In genomic region chr12:86795838-86796232, GRCm38 (mm10) we compare ENCODE assay signal across 8 mouse cellular contexts.
DNase-seq lines count a peak whose midpoint lies in the region; ATAC-seq and TF ChIP-seq lines count a peak whose summit lies in the region.

No protein-coding gene starts in this region.

- H3K4me2 ChIP-seq in embryonic facial prominence, embryonic 15.5 days (replicated peaks), result no peak overlapping the region
- H3K4me2 ChIP-seq in heart, embryonic 13.5 days, result no peak overlapping the region
- H3K4me2 ChIP-seq in liver, embryonic 16.5 days (ENCODE audit: low read depth, low read length), result peak overlapping the region; percentile 14; the same call in 1 of the 2 replicates
- no peak overlapping the region for H3K4me2 ChIP-seq in neural tube, embryonic 14.5 days (ENCODE audit: low read depth, low read length)

- ATAC-seq in embryonic facial prominence, embryonic 15.5 days (ENCODE audit: insufficient number of reproducible peaks, low FRiP score, low TSS enrichment, low read depth), result 0 out of 2 replicates have a peak, but pooled peaks have one; percentile 10
- ATAC-seq in heart, embryonic 13.5 days (ENCODE audit: extremely low read depth, insufficient number of reproducible peaks, low FRiP score, low TSS enrichment), result no peak
- ATAC-seq in liver, embryonic 16.5 days (ENCODE audit: low read depth), result peak; percentile 74
- peak; percentile 42; the same call in 1 of the 2 replicates for ATAC-seq in neural tube, embryonic 14.5 days (ENCODE audit: low read depth)

- H3K27me3 ChIP-seq in embryonic facial prominence, embryonic 15.5 days, result no peaks in the 10 kb centered on the region
- no peaks in the 10 kb centered on the region for H3K27me3 ChIP-seq in heart, embryonic 13.5 days (replicated peaks)
- no peaks in the 10 kb centered on the region for H3K27me3 ChIP-seq in liver, embryonic 16.5 days (ENCODE audit: control insufficient read depth, insufficient read depth, low read depth, low read length)
- no peaks in the 10 kb centered on the region for H3K27me3 ChIP-seq in neural tube, embryonic 14.5 days (ENCODE audit: control insufficient read depth, insufficient read depth, low read length)
- no peaks in the 10 kb centered on the region for H3K27me3 ChIP-seq in testis, adult 2 months (ENCODE audit: control insufficient read depth, insufficient read depth, low read length)

- H3K27ac ChIP-seq in bone marrow, adult 2 months (ENCODE audit: control insufficient read depth, insufficient read depth, low read depth, low read length, poor library complexity), result no peak overlapping the region
- H3K27ac ChIP-seq in embryonic facial prominence, embryonic 15.5 days (replicated peaks), result 0 out of 2 replicates have a peak overlapping the region, but pooled peaks have one; percentile 34
- H3K27ac ChIP-seq in heart, embryonic 13.5 days (replicated peaks), result no peak overlapping the region
- H3K27ac ChIP-seq in liver, embryonic 16.5 days (ENCODE audit: low read length), result peak overlapping the region; percentile 2; the same call in 1 of the 2 replicates
- H3K27ac ChIP-seq in neural tube, embryonic 14.5 days (ENCODE audit: low read depth, low read length), result 0 out of 2 replicates have a peak overlapping the region, but pooled peaks have one; percentile 28
- no peak overlapping the region for H3K27ac ChIP-seq in testis, adult 2 months (ENCODE audit: control insufficient read depth, insufficient read depth, low read depth, low read length)

- H3K9ac ChIP-seq in embryonic facial prominence, embryonic 15.5 days, result no peak overlapping the region
- H3K9ac ChIP-seq in heart, embryonic 13.5 days, result peak overlapping the region; percentile 40; the same call in 1 of the 2 replicates
- no peak overlapping the region for H3K9ac ChIP-seq in liver, embryonic 16.5 days (ENCODE audit: low read depth, low read length)
- no peak overlapping the region for H3K9ac ChIP-seq in neural tube, embryonic 14.5 days (replicated peaks; ENCODE audit: low read depth, low read length)

- no peak for TF ChIP-seq POLR2A in bone marrow, adult 2 months (IDR thresholded peaks at IDR 0.05; ENCODE audit: borderline replicate concordance, control insufficient read depth, low read depth, low read length)
- no peak for TF ChIP-seq POLR2A in testis, adult 2 months (IDR thresholded peaks at IDR 0.05; ENCODE audit: control insufficient read depth, low read depth, low read length)

- H3K36me3 ChIP-seq in embryonic facial prominence, embryonic 15.5 days, result no peaks in the 10 kb centered on the region
- H3K36me3 ChIP-seq in heart, embryonic 13.5 days, result no peaks in the 10 kb centered on the region
- no peaks in the 10 kb centered on the region for H3K36me3 ChIP-seq in liver, embryonic 16.5 days (ENCODE audit: control insufficient read depth, insufficient read depth)
- no peaks in the 10 kb centered on the region for H3K36me3 ChIP-seq in neural tube, embryonic 14.5 days (ENCODE audit: control insufficient read depth, insufficient read depth, low read length)
- H3K36me3 ChIP-seq in testis, adult 2 months (ENCODE audit: control insufficient read depth, insufficient read depth, low read length), result no peaks in the 10 kb centered on the region

- H3K4me3 ChIP-seq in bone marrow, adult 2 months (replicated peaks; ENCODE audit: control insufficient read depth, low read depth, low read length), result no peak overlapping the region
- no peak overlapping the region for H3K4me3 ChIP-seq in embryonic facial prominence, embryonic 15.5 days (replicated peaks)
- H3K4me3 ChIP-seq in heart, embryonic 13.5 days, result no peak overlapping the region
- H3K4me3 ChIP-seq in liver, embryonic 16.5 days (ENCODE audit: low read depth, low read length), result no peak overlapping the region
- no peak overlapping the region for H3K4me3 ChIP-seq in neural tube, embryonic 14.5 days (ENCODE audit: low read depth, low read length)
- no peak overlapping the region for H3K4me3 ChIP-seq in testis, adult 2 months (ENCODE audit: control insufficient read depth, low read depth, low read length)

- H3K9me3 ChIP-seq in embryonic facial prominence, embryonic 15.5 days (replicated peaks), result no peaks in the 10 kb centered on the region
- no peaks in the 10 kb centered on the region for H3K9me3 ChIP-seq in heart, embryonic 13.5 days
- H3K9me3 ChIP-seq in liver, embryonic 16.5 days (replicated peaks; ENCODE audit: control insufficient read depth, low read length), result no peaks in the 10 kb centered on the region
- H3K9me3 ChIP-seq in neural tube, embryonic 14.5 days (ENCODE audit: control insufficient read depth, low read length), result no peaks in the 10 kb centered on the region

- WGBS in bone marrow, adult 2 months, result 2% methylated on average over 4 of the region's 4 CpGs
- WGBS in embryonic facial prominence, embryonic 15.5 days, result 2% methylated on average over 4 of the region's 4 CpGs
- 4% methylated on average over 4 of the region's 4 CpGs for WGBS in heart, embryonic 13.5 days
- WGBS in liver, embryonic 16.5 days (ENCODE audit: insufficient replicate concordance), result 1% methylated on average over 4 of the region's 4 CpGs
- WGBS in neural tube, embryonic 14.5 days, result 4% methylated on average over 4 of the region's 4 CpGs

- no peaks in the 10 kb centered on the region; the same call in 1 of the 2 replicates for H3K4me1 ChIP-seq in bone marrow, adult 2 months (ENCODE audit: control insufficient read depth, insufficient read depth, low read length)
- H3K4me1 ChIP-seq in embryonic facial prominence, embryonic 15.5 days, result peaks cover 37% of the 10 kb centered on the region
- H3K4me1 ChIP-seq in heart, embryonic 13.5 days, result peaks cover 56% of the 10 kb centered on the region
- H3K4me1 ChIP-seq in liver, embryonic 16.5 days (ENCODE audit: control insufficient read depth, low read depth, low read length), result peaks cover 20% of the 10 kb centered on the region
- peaks cover 17% of the 10 kb centered on the region for H3K4me1 ChIP-seq in neural tube, embryonic 14.5 days (ENCODE audit: control insufficient read depth, insufficient read depth, low read length)
- H3K4me1 ChIP-seq in testis, adult 2 months (ENCODE audit: control insufficient read depth, insufficient read depth, low read length), result peaks cover 11% of the 10 kb centered on the region

- peak; percentile 100 for TF ChIP-seq CTCF in bone marrow, adult 2 months (IDR thresholded peaks at IDR 0.05; ENCODE audit: control insufficient read depth, insufficient read depth, low read length)
- peak; percentile 98 for TF ChIP-seq CTCF in testis, adult 2 months (IDR thresholded peaks at IDR 0.05; ENCODE audit: control insufficient read depth, insufficient read depth, insufficient replicate concordance, low read depth, low read length)

- DNase-seq in CD4-positive, CD25-positive, alpha-beta regulatory T cell, adult 2 months (ENCODE audit: low read depth, low spot score), result peak; percentile 95
- DNase-seq in kidney, postnatal 10 days, result peak; percentile 89

Comparison
In these comparisons a context has a peak if more than half of its experiments do, and no peak if none do; other contexts are left out.
1. H3K27ac ChIP-seq: peak in embryonic facial prominence, embryonic 15.5 days (single experiment), liver, embryonic 16.5 days (single experiment) and neural tube, embryonic 14.5 days (single experiment); none in bone marrow, adult 2 months (single experiment), heart, embryonic 13.5 days (single experiment) and testis, adult 2 months (single experiment).